Mouse (Mus musculus) spleen, postnatal 36 days (tissue): ENCODE measurements around the gene Bche.

Source experiments
- DNase-seq, 2 experiments: peaks; one replicate each; pipeline ENCODE4 v3.0.0; 2022; ENCODE audit warnings: low spot score in 2 of 2, mixed read lengths in 1 of 2

The Bche gene

GRCm38 (mm10) chr3:73708410-73708714 lies at the start of gene Bche:
Gene Bche, minus strand, starts transcription at chr3:73708415.
- no peak for DNase-seq

DNA sequence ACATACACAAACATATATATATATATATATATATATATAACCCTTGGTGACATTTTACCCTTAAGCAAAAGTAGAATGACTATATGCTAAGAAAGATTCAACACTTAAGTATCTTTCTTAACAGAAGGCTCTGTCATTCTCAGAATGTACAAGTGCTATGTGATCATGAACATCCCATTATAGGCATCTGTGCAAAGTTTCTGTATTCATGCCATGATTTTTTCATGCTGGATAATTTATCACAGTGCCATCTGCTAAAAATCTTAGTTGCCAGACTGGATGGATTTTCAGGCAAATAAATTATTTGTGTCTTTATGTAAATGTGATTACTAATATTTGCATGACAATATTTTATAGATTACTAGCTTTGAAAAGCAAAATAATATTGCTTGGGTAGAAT lies 33.8 kb upstream of the Bche start:
- DNase-seq: no peak

DNA sequence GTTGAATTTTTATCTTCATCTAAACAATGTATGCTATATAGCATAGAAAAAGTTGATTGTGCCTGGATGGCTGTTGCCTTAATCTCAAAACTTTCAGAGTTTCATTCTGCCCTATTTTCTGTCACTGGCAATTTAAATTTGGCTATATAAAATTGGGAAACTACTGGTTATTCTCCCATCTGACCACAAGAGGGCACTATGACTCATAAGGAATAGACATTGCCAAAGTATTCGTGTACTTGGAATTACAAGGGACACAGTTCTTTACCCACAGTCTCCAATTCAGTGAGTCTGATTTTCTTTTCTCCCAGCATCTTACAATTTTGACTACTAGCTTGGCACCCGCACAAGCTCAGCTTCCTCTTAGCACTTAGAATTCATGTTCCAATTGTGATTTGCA lies 23.5 kb upstream of the Bche start:
- no peak for DNase-seq

DNA sequence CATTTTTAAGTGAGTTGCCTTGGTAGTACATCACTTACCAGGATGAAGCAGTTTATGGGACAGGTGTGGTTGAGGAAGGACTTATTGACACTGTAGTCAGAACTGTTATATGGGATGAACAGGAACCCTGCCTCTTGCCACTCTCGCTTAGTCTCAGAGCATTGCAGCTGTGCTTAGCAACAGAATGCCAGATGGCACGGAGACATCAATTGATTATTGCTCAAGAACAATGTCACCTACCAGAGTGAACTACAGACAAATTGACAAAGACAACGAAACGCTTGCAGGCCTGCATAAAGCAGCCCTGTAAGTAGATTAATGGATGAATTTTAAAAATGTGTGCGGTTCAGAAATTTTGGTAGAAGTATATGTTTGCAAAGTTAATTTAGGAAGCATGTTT lies 21.3 kb upstream of the Bche start:
- no peak for DNase-seq

DNA sequence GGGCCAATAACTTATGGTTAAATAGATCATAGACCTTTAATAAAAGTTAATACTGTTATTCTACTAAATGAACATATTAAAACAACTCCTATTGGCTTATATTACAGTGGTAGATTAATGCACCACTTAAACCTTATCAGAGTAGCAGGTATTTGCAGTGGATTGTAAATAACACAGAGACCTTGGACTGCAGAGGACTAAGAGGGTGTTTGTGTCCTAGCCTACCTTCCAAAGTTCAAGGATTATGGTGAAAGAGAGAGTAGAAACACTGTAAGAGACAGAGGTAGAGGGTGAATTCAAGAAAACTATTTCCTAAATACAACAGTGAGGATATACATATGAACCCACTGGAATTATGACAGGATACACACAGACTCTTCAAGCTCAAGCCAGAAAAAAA lies 17.5 kb upstream of the Bche start:
- DNase-seq: no peak

DNA sequence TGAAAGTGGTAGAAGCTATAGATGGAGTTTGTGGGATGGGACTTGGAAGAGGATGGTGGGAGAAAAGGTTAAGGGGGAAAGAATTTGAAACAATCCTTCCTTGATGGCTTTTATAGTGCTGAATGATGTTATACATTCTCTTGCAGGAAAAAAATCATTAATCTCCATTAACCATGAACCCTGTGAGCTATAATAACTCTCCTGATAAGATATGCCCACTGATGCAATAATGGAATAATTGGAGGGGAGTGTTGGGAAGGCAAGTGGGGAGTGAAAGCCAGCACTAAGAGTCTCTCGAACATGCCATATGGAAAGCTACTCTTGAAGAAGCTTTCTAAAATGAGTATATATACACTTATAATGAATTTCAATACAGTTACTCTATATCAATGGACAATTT lies 16.7 kb upstream of the Bche start:
- DNase-seq: no peak

- DNase-seq: no peak
These were observed 9.5 kb upstream of the Bche start for GRCm38 (mm10) chr3:73717610-73718284.

- DNase-seq: no peak
These were observed 1.7 kb upstream of the Bche start for GRCm38 (mm10) chr3:73709871-73710270.

DNA sequence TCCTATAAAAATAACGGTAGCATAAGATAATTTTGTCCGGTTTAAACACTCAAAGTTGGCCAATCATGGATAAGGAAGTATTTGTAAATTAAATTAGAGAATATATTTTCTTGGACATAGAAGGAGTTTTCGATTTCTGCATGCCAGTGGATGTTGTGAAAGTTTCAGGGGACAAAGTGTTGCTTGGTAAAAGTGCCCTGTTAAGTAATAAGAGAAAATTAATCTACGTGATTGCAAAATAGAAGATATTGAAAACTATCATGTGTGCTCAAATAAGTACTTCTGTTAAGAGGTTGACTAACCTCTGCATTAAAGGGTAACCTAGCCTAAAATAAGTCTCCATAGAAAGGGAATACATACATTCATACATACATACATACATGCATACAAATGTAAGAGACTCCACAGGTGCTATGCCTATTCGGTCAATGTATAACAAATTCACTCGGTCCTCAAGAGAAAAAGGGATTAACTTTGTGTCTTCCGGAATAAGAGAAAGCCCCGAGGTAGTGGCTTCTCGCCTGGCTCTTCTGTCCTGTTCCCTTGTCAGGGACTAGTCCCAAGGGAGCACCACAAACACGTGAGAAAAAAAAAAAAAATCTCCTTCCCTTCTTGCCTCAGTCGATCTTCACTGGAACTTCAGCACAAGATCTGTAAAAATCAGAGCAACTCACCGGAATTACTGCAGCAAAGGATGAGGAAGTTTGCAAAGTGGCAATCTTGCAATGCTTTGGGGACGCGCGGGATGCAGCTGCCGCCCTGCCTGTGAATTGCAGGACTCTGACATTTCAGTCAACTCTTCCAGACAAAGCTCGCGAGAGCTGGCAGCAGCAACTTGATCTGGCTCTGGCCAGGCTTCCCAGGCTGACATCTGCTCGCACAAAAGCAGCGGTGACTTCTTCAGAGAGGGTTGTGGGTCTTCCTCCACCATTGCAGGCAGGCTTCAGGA lies 480 bp downstream of the Bche start:
- DNase-seq: no peak

DNA sequence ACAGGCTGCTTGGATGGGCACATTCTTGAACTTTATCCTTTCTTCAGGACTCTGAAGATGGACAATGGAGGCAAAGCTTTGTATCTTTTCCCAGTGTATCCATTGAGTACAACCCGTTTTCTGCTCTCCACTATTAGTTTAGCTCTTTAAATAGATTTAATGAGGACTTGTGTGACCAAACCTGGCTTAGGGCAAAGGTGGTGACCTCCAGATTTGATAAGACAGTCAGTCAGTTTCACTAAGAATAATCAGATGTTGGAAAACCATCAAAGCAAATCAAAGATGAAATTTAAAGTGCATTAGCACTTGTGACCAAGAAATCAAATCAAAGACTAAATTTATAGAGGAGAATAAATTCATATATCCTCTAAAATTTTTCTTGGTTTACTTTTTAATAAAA lies 1.7 kb downstream of the Bche start:
- DNase-seq: no peak

DNA sequence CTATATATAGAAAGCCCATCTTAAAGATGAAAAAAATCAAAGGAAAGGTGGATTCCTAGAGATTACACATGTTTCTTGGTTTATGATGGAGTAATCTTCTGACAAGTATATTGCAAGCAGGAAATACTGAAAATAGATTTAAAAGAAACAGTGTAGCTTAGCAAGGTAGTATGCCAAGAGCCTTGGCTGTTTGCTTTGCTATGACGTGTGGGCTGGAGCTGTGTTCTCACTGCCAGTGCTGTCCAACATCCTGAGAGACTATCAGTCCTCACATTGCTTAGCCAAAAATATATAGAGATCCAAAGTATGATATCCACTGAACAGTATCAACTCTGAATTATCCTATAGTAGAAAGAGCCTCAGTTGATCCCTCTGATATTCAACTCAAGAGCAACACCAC lies 9.3 kb downstream of the Bche start:
- DNase-seq: no peak

DNA sequence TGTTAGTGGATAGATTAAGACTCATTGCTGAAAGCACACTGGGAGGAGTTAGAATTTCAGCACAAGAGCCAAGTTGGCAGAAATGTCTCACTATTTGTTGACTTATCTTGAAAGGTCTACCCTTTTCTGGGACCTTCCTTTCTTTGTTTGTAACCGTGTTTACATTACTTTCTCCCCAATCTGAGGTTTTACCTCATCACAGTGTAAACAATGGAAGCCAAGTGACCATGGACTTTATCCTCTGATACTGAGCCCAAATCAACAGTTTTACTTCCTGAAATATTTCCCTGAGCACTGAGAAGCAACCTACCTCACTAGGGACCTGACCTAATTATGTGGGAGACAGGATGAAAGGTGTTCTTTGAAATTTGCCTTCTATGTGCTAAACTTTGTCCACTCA lies 34.9 kb downstream of the Bche start:
- DNase-seq: no peak

- DNase-seq: no peak
These were observed 40.0 kb downstream of the Bche start for GRCm38 (mm10) chr3:73668172-73668571.

- no peak for DNase-seq
These were observed 40.7 kb downstream of the Bche start for GRCm38 (mm10) chr3:73667245-73668131.

DNA sequence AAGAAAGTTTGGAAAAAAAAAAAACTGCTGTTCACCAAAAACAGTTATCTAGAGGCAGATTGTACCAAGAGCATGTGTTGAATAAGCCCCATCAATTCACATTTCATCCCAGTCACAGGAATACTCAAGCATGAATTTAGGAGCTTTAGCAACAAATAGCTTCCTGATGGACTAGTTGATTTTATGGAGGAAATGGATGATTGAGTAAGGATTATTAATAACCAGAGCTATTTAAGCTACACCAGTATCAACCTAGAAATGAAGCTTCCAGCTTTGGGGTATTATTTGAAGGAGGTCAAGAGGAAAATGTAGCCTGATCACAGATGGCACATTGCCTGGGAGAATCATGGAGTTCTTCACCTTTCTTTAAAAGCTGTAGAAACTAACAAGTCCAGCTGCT lies 57.9 kb downstream of the Bche start:
- no peak for DNase-seq

DNA sequence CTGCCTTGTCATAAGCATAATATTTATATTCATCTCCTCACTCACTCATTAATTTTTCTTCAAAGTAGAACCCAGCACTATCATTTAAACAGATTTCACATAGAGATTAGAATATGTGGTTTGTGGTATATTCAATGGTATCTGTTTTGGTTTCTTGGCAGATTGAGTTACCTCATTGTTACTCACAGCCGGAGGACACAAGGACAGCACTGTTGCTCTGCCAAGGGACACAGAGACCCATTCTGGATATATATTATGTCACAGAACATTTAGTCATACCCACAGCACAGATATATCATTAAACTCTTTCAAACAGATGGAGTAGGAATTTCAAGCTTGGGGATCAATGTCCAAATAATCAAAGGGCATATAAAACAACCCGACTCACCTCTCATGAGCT lies 61.2 kb downstream of the Bche start:
- DNase-seq: no peak

DNA sequence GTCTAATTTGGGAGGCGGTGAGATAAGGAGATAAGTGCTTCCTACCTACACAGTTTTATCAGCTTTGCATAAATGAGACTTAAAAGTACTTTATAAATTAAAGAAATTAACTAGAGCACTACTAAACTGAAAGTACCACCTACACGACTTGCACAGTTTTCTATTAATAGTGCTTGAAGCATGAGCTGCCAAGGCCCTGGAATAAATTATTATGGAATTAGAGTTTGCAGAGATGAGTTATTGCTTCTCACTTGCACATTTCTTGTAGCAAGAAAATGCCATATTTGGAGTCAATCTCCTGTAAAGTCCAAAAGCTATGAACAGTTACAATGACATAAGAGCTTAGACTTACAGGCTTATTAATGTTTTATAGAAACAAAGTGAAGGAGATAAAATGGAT lies 96.8 kb downstream of the Bche start:
- no peak for DNase-seq

- DNase-seq: no peak
These were observed 116.3 kb downstream of the Bche start for GRCm38 (mm10) chr3:73591757-73592533.
